Mouse (Mus musculus) E14TG2a.4 (cell line): Measurements from ENCODE around the gene Rimbp2.

Experiments used
- CTCF ChIP-seq: conservative IDR thresholded peaks from 2 replicates; pipeline ENCODE4 v1.5.1; 2014; ENCODE audit warnings: low read length
- NANOG ChIP-seq: IDR thresholded peaks from 2 replicates; pipeline ENCODE4 v1.6.1; 2014; ENCODE audit warnings: borderline replicate concordance, low read length, mixed read lengths

GRCm38 (mm10) chr5:128715171-128715570, 238.1 kb downstream of the Rimbp2 start:
- TF ChIP-seq CTCF = no peak
- TF ChIP-seq NANOG = no peak
